Mouse (Mus musculus): ENCODE data around the gene 4931428F04Rik. TPM values are rescaled to one million over a fixed set of nuclear protein-coding genes. Genes with fewer than 3 reads are reported as not detected.

The 4931428F04Rik gene
- polyA plus RNA-seq, 1 experiment from 2014 or later = 0.84 TPM

DNA sequence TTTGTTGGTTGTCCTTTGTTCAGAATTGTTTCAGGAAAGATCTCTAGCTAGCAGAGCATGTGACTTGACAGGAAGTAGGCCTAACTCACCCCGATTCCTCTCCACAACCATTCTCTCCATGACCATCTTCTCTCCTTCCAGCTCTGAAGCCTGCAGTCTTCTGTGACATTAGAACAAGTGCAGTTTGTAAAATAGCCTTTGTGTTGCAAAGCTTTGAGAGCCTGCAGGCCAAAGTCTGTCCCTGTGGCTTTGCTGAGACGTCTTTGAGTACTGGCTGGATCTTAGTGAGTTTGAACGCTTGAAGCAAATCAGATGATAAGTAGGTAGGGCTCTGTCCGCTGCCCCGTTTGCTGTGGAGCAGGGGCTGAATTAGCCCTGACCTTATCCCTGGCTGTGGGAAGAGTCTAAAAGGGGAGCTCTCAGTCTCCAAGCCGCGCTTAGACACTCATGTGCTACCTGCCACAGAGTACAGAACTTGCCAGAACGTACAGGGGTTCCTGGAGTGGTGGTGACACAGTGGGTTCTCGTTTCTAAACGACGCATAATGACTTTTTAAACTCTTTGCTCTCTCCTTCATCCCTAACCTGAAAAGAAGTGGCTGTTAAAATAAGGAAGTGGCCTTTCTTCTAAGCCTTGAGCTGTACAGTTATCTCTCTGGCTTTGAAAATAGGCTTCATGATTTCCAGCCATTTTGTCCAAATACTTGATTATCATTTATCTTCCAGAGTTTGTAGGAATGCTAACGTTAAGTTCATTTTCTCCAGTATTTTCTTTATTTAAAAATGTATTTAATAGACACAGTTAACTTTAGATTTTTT lies 58.0 kb downstream of the 4931428F04Rik start:
- H3K9ac ChIP-seq (ENCODE audit: low read depth, low read length) = no peak overlapping the region
- WGBS (ENCODE audit: insufficient replicate concordance) = 61% methylated on average over 12 of the region's 12 CpGs
- H3K9me3 ChIP-seq (replicated peaks; ENCODE audit: control insufficient read depth, low read length) = no peaks in the 10 kb centered on the region
- no peak overlapping the region for H3K27ac ChIP-seq (ENCODE audit: low read length)
- H3K27me3 ChIP-seq (ENCODE audit: control insufficient read depth, insufficient read depth, low read depth, low read length) = no peaks in the 10 kb centered on the region
- peaks cover 9% of the 10 kb centered on the region; the same call in 1 of the 2 replicates for H3K36me3 ChIP-seq (ENCODE audit: control insufficient read depth, insufficient read depth)
- H3K4me1 ChIP-seq (ENCODE audit: control insufficient read depth, low read depth, low read length) = peaks cover 20% of the 10 kb centered on the region
- no peak overlapping the region for H3K4me3 ChIP-seq (ENCODE audit: low read depth, low read length)
- no peak overlapping the region for H3K4me2 ChIP-seq (ENCODE audit: low read depth, low read length)
- no peak for ATAC-seq (ENCODE audit: low read depth)

MicroRNA genes within 50 kb of the gene (microRNA counts, 519-probe panel; counts per million panel counts)
- microRNA mmu-miR-328 = 1,734 counts per million, percentile 19 among the panel's probes with 10 or more counts

Small RNA genes within 50 kb of the gene (microRNA-seq; reads per million reads assigned to microRNA genes)
- gene Gm27320 = not detected
- 319 reads per million, percentile 66 among the genes with 10 or more reads in this experiment for gene Mir328

Other genes starting within 250 kb of the 4931428F04Rik start
- 0.71 and 0.83 TPM in 2 replicates for gene Ces3a, start 241.3 kb downstream of the 4931428F04Rik start, polyA plus RNA-seq (2015; fragmentation: Nextera tagmentation; extraction: Ambion mirVana)
- not detected in 2 replicates for gene Ces3b, start 206.1 kb downstream of the 4931428F04Rik start, polyA plus RNA-seq (2015; fragmentation: Nextera tagmentation; extraction: Ambion mirVana)
- gene Ces4a, start 158.1 kb downstream of the 4931428F04Rik start, polyA plus RNA-seq (2015; fragmentation: Nextera tagmentation; extraction: Ambion mirVana) = not detected in 2 replicates
- gene Cbfb, start 119.2 kb downstream of the 4931428F04Rik start, polyA plus RNA-seq (2015; fragmentation: Nextera tagmentation; extraction: Ambion mirVana) = 6.6 and 7.5 TPM in 2 replicates
- 18.7 and 19.7 TPM in 2 replicates for gene D230025D16Rik, start 64.7 kb downstream of the 4931428F04Rik start, polyA plus RNA-seq (2015; fragmentation: Nextera tagmentation; extraction: Ambion mirVana)
- 2.1 and 2.5 TPM in 2 replicates for gene B3gnt9, start 34.7 kb downstream of the 4931428F04Rik start, polyA plus RNA-seq (2015; fragmentation: Nextera tagmentation; extraction: Ambion mirVana)
- 12.5 and 14.0 TPM in 2 replicates for gene Tradd, start 25.3 kb downstream of the 4931428F04Rik start, polyA plus RNA-seq (2015; fragmentation: Nextera tagmentation; extraction: Ambion mirVana)
- gene Fbxl8, start 25.2 kb downstream of the 4931428F04Rik start, polyA plus RNA-seq (2015; fragmentation: Nextera tagmentation; extraction: Ambion mirVana) = 1.4 TPM in 2 replicates
- gene Hsf4, start 20.1 kb downstream of the 4931428F04Rik start, polyA plus RNA-seq (2015; fragmentation: Nextera tagmentation; extraction: Ambion mirVana) = 0.08 and 0.09 TPM in 2 replicates
- gene Nol3, start 13.7 kb downstream of the 4931428F04Rik start, polyA plus RNA-seq (2015; fragmentation: Nextera tagmentation; extraction: Ambion mirVana) = 0.12 and 0.19 TPM in 2 replicates
- 5.9 and 6.5 TPM in 2 replicates for gene Exoc3l, start 6.2 kb upstream of the 4931428F04Rik start, polyA plus RNA-seq (2015; fragmentation: Nextera tagmentation; extraction: Ambion mirVana)
- 169 and 187 TPM in 2 replicates for gene E2f4, start 7.8 kb upstream of the 4931428F04Rik start, polyA plus RNA-seq (2015; fragmentation: Nextera tagmentation; extraction: Ambion mirVana)
- 4.7 and 5.3 TPM in 2 replicates for gene Elmo3, start 15.7 kb upstream of the 4931428F04Rik start, polyA plus RNA-seq (2015; fragmentation: Nextera tagmentation; extraction: Ambion mirVana)
- 11.1 and 12.5 TPM in 2 replicates for gene Lrrc29, start 36.4 kb upstream of the 4931428F04Rik start, polyA plus RNA-seq (2015; fragmentation: Nextera tagmentation; extraction: Ambion mirVana)
- 81.4 and 82.0 TPM in 2 replicates for gene Tmem208, start 36.5 kb upstream of the 4931428F04Rik start, polyA plus RNA-seq (2015; fragmentation: Nextera tagmentation; extraction: Ambion mirVana)
- gene Fhod1, start 58.1 kb upstream of the 4931428F04Rik start, polyA plus RNA-seq (2015; fragmentation: Nextera tagmentation; extraction: Ambion mirVana) = 0.46 and 0.60 TPM in 2 replicates
- gene Slc9a5, start 59.0 kb upstream of the 4931428F04Rik start, polyA plus RNA-seq (2015; fragmentation: Nextera tagmentation; extraction: Ambion mirVana) = 0.13 TPM in 2 replicates
- gene Plekhg4, start 83.4 kb upstream of the 4931428F04Rik start, polyA plus RNA-seq (2015; fragmentation: Nextera tagmentation; extraction: Ambion mirVana) = not detected in 2 replicates
- not detected in 2 replicates for gene Kctd19, start 123.6 kb upstream of the 4931428F04Rik start, polyA plus RNA-seq (2015; fragmentation: Nextera tagmentation; extraction: Ambion mirVana)
- gene Lrrc36, start 123.7 kb upstream of the 4931428F04Rik start, polyA plus RNA-seq (2015; fragmentation: Nextera tagmentation; extraction: Ambion mirVana) = 0.09 TPM in 1 of 2 replicates, not detected in the other
- gene Tppp3, start 181.7 kb upstream of the 4931428F04Rik start, polyA plus RNA-seq (2015; fragmentation: Nextera tagmentation; extraction: Ambion mirVana) = 2.8 and 5.9 TPM in 2 replicates
- gene Zdhhc1, start 207.0 kb upstream of the 4931428F04Rik start, polyA plus RNA-seq (2015; fragmentation: Nextera tagmentation; extraction: Ambion mirVana) = 1.6 and 2.2 TPM in 2 replicates
- gene Hsd11b2, start 228.9 kb upstream of the 4931428F04Rik start, polyA plus RNA-seq (2015; fragmentation: Nextera tagmentation; extraction: Ambion mirVana) = 0.34 and 0.66 TPM in 2 replicates

All from liver, embryonic 16.5 days (tissue).